Mouse (Mus musculus): ENCODE measurements around the gene Scel.
"Not testable (repeated sequence)": the region's sequence is repeated elsewhere in the genome, so short reads cannot be mapped to it uniquely, and the experiment has no call there.

Gene Scel

DNA sequence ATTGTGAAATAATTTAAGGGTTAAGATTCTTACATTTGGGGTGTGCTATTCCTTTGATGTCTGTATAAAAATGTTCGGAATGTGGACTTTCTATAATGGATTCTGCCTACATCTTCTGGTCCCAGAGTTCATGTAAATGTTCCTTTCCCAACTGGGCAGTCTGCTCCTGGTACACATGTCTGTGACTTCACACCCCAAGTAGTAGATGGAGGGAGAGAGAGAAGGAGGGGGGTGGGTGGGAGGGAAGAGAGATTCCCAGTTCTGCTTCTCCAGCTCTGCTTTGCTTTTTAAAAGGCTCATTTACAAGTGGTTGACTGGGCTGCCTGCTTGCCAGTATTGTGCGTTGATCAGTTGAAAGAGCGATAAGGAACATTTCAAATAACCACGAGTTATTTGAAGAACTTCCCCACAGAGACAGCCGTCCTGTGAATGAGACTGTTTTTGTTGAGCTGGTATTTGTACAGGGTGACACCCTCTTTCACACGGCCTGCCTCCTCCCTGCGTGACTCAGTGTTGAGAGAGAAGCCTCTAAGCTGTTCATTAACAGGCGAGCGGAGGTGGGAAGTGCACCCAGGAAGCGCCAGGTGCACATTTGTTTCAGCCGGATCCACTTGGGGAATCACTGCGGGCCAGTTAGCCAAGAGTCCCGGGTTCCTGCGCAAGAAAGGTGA lies at the start of gene Scel:
TSS of gene Scel (plus strand) at position 541 of the 671 bp plus-strand sequence.
- DNase-seq (ENCODE audit: low spot score): no peak

DNA sequence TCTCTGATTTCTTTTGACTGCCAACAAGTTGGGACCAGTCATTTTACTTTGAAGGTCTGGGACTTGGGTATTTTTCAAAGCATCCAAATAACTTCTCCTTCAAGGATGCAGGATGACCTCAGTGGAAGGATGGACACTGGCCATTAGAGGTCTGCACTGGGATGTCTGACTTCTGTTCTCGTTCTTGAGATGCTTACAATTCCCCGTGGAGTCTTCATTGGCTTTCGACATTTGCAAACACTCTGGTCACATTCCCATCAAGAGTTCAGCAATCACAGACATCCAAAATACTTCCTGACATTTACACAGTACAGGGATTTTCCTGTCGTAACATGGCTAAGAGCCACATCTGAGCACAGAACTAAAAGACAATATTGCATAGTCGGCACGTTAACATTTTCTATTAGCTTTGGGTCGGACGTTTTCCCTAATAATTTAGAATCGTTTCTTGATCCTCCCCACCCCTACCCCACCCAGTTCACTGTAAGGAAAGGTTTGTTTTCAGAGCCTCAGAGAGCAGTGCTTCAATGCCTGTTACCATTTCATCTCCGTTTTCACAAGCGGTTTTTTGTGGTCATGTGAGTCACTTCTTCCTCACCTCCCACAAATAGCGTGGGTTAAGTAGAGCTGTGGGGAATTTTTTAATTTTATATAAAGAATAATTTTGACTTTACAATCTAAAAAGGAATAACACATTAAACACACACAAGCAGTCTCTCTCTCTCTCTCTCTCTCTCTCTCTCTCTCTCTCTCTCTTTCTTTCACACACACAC lies 44.3 kb upstream of the Scel start:
- no peak for DNase-seq (ENCODE audit: low spot score)

DNA sequence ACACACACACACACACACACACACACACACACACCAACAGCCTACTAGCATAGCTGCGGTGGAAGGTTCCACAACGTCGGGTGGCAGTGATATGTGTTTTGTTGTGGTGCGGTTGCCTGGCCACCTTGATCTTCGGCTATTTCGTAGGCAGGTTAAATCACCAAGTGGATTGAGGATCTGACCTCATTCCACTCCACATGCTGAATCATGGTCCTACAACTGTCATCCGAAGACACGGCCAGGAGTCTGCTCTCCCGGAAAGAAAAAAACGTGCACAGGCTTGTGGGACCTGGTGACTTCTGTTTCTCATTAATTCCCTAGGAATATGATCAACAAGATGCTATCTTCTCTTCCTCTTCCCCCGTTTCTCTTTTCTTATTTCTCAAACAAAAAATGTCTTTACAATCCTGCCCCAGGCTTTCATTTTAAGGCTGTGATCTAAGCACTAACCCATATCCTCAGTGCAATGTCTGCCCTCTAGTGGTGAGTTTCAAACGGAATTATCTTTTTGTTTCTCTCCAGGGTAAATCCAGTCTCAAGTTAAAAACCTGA lies 43.6 kb upstream of the Scel start:
- no peak for DNase-seq (ENCODE audit: low spot score)

DNA sequence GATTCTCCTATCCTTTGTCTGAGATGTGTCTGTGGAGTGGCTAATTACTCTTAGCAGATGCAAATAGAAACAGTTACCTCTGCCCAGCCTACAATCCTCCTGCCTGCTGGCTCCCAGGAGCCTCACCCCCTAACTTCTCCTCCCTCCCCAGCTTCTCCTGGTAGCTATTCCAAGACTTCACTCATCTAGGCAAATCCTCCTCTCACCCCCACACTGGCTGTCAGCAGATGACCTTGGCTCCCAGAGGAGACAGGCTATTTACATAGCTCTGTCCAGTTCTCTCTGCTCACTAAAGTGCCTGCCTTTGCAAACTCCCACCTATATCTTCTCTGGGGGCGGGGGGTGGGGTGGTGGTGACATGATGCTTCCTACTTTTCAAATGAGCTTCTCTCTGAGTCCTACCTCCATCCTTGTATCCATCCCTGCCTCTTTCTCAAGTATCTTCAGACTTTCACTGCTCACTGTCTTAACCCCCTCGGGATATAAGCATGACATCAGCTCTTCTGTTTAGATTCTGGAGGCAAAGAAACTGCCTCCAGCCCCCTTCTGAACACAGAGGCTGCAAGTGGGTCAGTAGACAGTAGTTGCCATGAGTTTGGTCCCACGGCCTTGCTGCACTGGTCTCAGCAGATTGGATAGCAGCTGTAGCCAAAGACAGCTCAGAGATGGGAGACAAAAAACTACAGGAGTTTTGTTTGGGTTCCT lies 41.9 kb upstream of the Scel start:
- no peak for DNase-seq (ENCODE audit: low spot score)

DNA sequence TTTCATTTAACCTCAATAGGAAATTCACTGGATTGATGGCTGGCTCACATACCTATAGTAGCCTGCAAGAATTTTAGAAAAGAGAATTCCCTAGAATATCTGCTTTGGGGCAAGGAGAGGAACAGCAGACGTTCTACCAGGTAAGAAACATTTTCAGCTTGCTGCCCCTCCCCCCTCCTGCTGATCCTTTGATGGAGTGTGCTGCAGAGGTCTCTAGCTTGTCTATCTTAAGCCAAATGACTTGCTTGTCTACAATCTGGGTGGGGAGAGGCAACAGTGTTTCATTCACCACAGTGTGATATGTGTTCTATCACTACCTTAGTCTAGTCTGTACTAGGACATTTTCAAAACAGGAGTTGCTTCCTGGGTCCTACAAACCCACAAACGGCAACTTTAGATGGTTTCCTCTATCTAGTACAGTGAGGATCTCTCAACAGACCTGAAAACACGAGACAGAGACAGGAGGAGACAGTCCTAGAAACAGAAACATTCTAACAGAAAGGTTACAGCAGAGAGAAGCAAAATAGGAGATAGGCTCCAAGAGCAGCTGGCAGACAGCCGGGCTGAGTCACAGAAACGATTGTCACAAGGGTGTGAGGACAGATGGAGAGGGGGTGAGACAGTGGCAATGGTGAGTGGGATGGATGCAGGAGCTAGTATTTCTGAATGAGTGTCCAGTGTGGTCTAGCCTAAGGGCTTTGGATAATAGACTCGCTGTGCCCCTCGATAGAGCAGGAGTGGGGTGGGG lies 41.2 kb upstream of the Scel start:
- DNase-seq (ENCODE audit: low spot score): no peak

DNA sequence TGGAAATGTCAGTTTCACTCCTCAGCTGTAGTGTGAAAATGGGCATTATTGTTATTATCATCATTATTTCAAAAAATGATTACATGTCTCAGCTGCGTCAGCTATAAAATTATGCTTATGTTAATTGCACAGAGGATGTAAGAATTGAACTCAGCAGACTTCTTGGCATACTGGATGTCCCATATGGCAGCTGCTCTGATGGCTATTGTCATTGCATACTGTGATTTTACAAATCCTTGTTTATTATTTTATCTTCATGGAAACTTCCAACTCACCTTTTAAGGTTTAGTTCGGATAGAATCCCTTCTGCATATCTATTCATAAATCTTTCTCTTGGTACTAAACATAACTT lies 40.6 kb upstream of the Scel start:
- DNase-seq (ENCODE audit: low spot score): no peak

DNA sequence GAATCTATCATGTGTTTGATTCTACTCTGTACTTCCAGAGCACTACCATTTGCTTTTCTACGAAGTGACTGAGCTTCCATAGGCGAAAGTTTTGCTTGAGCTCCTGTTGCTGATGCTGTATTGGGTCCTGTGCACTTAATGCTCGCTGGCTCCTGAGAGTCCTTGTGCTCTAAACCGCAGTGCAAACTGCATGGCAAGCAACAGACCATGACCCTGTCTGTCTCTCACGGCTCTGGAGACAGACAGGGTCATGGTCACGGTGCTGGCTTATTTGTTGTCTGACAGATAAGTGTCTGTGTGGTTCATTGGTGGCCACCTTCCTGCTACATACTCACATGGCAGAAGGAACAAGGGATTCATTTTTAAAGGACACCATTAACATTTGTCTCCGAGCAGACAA lies 37.8 kb upstream of the Scel start:
- no peak for DNase-seq (ENCODE audit: low spot score)

DNA sequence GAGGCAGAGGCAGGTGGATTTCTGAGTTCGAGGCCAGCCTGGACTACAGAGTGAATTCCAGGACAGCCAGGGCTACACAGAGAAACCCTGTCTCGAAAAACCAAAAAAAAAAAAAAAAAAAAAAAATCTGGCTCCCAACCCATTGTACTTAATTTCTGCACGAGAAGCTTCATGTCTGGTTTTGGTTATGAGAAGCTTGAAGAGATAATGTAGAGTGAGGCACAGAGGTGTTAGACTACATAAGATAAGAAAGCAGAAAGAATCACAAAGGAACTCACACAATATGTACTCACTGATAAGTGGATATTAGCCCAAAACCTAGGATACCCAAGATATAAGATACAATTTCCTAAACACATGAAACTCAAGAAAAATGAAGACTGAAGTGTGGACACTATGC lies 36.9 kb upstream of the Scel start:
- DNase-seq (ENCODE audit: low spot score): not testable (repeated sequence)

DNA sequence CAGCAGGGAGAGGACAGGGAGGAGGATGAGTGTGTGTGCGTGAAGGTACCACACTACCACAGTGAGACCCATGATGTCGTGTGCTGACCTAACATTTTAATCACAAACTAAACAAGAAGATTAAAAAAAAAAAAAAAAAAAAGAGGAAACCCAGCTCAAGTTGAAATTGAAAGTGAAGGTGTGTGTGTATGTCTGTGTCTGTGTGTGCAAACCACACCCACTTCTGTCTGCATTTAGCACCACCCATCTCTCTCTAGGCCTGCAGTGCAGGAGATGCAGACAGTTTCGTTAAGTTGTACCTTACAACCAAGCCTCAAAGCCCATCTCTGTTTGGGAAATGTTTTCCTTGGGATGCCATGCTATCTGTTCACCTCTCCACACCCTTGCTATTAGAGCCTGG lies 35.9 kb upstream of the Scel start:
- no peak for DNase-seq (ENCODE audit: low spot score)

DNA sequence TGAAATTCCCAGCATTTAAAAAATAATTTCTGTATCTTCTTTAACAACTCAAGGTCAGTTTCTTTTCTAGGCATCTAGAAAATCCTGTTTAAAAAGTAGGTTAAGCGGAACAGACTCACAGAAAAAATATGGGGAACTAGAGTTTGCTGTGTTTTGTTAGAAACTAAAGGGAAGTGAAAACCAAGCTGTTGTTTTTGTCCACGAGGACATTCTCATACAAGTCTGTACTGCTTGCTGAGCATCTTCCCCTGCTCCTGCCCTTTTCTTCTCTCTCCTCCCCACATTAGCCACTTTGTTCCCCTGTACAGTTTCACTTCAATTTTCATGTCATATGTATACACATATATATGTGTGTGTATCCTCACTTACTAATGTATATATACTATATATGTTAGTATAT lies 35.2 kb upstream of the Scel start:
- DNase-seq (ENCODE audit: low spot score): no peak

DNA sequence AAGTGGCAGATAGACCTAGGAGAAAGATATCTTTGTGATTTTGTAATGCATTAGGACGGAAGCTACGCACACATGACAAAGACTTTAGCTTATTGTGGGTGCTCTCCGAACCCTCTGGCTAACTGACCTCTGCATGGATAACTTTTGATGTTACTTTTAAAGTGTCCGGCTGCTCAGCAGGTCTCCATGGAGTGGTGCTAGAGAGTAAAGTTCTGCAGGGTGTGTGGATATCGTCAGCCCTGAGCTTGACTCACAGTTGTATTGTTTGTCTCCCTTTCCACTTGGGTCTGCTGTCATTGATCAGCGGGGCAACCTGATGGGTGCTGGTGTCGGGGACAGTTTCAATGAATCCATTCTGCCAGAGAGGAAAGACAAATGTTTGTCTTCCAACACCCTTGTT lies 33.7 kb upstream of the Scel start:
- no peak for DNase-seq (ENCODE audit: low spot score)

DNA sequence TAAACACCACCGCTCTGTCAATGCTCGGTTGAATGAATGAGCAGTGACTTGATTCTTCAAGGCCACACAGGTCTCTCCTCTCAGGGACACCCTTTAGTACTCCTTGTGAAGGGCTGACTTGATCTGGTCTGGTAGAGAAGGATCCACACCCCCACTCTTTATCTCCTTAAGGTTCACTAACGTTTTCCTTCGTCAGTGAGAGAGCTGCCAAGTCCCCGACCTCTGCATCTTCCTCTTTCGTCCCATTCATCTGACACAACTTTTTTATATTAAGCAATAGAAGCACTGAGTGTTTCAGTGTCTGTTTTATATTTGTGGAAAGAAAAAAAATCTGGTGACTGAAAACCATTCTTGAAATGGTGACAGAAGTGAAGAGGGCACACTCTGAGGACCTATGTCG lies 31.6 kb upstream of the Scel start:
- DNase-seq (ENCODE audit: low spot score): no peak

DNA sequence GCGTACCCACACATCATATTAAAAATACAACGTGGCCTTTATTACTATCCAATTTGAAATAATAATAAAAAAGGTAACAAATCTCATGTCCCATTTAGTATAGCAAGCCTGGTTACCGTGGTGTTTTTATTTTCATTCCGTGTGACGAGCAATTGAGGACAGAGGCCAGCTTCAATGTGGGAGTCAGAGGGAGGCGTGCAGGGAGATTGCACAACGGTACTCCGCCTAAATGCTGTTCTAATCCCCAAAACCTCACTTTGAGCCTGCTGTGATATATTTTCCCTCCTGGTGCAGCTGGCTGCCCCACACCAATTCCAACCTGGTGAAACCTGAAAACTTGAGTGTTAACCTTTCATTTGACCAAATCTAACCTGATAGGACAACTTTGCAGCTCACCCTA lies 27.5 kb upstream of the Scel start:
- DNase-seq (ENCODE audit: low spot score): no peak

DNA sequence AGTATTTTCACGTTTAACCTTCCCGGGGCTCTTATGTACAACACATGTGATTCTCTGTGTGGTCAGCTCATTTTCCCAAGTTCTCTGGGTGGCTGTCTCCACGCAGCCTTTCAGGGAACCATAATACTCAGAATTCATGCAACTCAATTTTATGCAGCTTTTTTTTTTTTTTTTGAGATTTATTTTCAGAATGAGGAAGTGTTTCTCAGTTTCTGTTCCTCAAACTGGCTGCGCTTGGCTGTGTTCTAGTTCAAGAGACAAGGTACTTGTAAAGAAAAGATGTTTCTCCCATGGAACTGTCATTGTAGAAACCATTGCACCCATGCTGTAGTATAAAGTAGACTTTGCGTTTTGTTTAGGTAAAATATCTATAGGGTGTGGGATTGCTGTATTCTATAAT lies 26.2 kb upstream of the Scel start:
- DNase-seq (ENCODE audit: low spot score): no peak

DNA sequence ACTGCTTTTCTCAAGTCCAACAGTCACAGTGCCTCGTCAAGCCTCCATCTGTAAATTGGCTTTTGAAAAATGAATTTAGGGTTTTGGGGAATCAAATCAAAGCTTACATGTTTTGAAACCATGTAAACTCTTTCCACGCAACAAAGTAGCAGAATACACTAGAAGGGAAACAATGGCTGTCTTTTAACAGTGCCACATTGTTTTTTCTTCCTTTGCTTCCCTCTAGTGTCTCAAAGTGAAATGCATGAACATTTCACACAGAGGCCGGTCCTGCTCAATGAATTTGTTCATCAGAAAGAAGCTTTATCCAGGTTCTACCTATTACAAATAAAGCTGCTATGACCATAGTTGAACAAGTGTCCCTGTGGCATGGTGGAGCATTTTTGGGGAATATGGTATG lies 24.5 kb upstream of the Scel start:
- DNase-seq (ENCODE audit: low spot score): no peak

DNA sequence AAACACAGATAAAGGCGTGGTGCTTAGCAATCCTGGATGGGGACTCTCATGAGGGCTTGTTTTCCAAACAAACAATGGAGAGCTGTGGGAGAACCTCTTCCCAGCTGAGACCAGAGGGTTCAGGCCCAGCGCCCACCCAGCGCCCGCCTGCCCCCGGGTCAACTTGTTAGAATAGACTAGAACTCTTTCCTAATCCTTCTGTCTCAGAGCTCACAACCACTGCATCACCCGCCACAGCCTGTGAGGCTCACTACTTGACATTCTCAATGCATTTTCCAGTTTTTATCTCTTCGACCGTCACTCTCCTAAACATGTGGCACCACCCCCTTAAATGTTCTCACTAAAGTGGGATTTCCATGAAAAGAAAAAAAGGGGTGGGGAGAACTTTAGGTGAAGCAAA lies 14.9 kb upstream of the Scel start:
- no peak for DNase-seq (ENCODE audit: low spot score)

DNA sequence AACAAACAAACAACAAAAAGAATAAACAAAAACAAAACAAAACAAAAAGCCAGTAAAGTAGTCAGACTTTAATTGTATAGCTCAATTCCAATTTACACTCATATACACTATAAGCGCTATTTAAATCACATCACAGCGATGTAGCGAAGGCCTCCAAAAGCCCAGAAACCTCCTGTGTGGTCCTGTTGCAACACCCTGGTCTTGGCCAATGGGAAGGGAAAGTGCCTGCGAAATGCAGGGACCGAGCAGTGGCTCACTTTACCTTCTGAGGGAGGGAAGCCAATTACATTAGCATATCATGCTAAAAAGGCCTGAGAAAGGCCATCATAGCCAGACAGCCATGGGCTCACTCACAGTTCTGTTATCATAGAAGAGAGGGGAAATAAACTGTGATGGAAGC lies 14.5 kb upstream of the Scel start:
- DNase-seq (ENCODE audit: low spot score): no peak

DNA sequence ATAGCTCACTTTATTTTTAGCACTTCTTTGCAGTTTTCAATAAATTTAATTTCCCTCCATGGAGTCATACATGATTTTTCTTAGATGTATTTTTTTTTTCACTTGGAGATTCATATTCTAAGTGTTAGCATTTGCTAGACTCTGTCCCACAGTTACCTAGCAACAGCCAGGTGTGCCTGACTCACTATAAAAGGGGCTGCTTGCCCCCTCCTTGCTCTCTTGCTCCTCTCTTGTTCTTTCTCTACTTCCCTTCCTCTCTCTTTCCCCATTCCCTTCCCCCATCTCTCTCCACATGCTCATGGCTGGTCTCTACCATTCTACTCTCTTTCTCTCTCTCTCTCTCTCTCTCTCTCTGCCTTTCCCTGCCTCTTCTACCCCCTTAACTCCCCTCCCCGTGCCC lies 14.1 kb upstream of the Scel start:
- DNase-seq (ENCODE audit: low spot score): no peak

DNA sequence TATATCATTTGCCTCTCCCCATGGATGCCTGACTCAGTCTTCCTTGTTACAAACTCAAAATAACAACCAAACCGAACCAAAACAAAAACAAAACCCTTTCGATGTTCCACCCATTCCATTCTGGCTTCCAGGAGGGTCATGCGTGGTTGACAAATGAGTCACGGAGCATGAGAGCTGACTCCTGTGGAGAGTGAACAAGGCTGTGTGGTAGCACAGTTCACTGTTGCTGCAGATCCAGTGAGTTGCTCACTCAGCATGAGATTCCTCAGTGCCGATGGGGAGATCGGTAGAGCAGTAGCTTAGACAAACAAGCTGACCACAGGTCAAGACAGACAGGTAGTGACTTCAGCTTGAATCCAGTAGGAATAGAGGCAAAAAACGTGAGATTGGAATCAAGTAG lies 12.8 kb upstream of the Scel start:
- no peak for DNase-seq (ENCODE audit: low spot score)

DNA sequence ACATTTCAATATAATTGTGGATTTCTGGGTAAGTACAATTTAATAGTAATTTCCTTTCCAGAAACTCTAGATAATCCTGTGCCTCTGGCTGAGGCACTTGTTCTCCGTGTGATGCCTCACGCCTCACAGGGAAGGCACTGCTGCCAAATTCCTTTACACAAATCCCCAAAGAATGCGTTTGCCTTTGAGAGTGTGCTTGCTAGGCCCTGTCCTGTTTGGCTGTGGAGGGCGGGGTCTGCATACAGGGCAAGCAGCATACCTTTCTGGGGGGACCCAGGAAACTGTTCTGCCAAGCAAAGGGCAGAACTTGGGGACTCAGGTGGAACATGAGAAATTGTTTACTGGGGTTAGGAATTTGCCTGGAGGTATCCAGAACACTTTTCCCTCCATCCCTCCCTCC lies 12.2 kb upstream of the Scel start:
- DNase-seq (ENCODE audit: low spot score): no peak

DNA sequence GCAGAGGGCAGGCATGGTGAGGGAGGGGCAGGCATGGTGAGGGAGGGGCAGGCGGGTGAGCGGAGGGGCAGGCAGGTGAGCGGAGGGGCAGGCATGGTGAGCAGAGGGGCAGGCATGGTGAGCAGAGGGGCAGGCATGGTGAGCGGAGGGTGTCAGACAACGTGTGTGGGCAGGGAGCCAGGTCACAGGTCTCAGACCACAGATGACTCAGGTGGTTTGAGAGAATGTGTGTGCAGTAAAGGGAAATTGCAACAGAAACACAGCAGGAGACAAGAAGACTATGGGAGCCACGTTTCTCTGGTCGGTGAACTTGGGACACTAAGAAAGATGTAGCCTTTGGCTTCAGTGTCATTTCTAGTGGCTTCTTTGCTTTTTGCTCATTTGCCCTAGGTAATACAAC lies 8.6 kb upstream of the Scel start:
- DNase-seq (ENCODE audit: low spot score): no peak

DNA sequence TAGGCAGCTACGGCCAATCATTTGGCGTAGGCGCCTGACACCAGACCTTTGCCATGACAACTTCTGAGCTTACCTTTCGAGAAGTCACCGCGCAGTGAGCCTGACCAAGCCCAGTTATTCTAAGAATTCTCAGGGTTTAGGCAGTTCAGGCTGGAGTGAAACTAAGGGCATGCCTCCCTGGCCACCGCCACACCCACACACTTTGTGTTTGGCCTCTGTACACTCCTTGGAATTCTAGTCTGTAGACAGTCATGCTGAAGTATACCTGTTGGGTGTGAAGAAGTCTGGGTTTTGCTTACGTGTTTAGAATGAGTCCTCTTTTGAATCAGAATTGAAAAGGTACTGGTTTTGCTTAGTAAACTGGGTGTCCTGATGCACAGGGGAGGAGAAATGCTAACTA lies 3.6 kb upstream of the Scel start:
- no peak for DNase-seq (ENCODE audit: low spot score)

DNA sequence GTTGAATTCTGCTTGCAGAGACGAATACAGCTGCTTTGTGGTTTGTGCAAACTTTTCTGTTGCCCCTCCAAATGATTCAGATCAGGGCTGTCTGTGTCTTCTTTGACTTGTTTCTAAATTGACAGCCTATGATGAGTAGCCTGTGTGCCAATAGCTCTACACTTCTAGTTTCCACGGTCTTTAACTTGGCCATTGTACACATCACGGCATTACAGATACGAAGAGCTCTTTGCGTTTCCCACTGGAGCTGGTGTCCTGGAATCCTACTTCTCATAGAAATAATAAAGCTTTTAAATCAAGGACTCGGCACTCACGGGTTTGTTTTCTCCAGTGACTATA lies 300 bp downstream of the Scel start:
- no peak for DNase-seq (ENCODE audit: low spot score)

Measured in urinary bladder, postnatal 10 days (tissue).